Mouse (Mus musculus) gastrocnemius, adult 2 months (tissue): ENCODE results near the gene Wrb. TPM values are rescaled to one million over a fixed set of nuclear protein-coding genes. Genes with fewer than 3 reads are reported as not detected.
"Not testable (repeated sequence)": the region's sequence is repeated elsewhere in the genome, so short reads cannot be mapped to it uniquely, and the experiment has no call there.

Experiments used
- DNase-seq: peaks from one replicate; pipeline ENCODE4 v3.0.0; 2022
- H3K27ac ChIP-seq: fragments of 200-600 bp; 2 replicates; pipeline ENCODE4 v1.8.1; 2022; ENCODE audit warnings: mild to moderate bottlenecking
- H3K4me3 ChIP-seq: fragments of 200-600 bp; 2 replicates; pipeline ENCODE4 v1.8.1; 2022; ENCODE audit warnings: mild to moderate bottlenecking, moderate library complexity
- CTCF ChIP-seq: fragments of 200-600 bp; IDR thresholded peaks from 2 replicates; pipeline ENCODE4 v1.8.1; 2022; ENCODE audit warnings: antibody characterized with exemption, mild to moderate bottlenecking, moderate library complexity
- intact Hi-C: fragments of 180-260 bp; cut with DNase I; formaldehyde crosslinking; loops from one replicate; pipeline ENCODE4 v1.15.1; 2025
- long read RNA-seq, 2 experiments: library from polyadenylated mRNA; stranded (forward); transcript quantifications; one replicate each; pipeline ENCODE4 v2.0.0; 2021
- total RNA-seq, 2 experiments: library from RNA; stranded (reverse); gene quantifications; 2 replicates each; pipeline ENCODE4 v1.2.3; 2021

Gene Wrb
- total RNA-seq = 10 to 100 TPM in 1 of 2 experiments, 1 to 10 TPM in 1; 9.7 to 12.3 TPM
- long read RNA-seq, experiment 1, transcript Wrb-201 (5 exons, 2,495 nt) = major isoform, 39 of 42 reads
- long read RNA-seq, experiment 1, partial matches to known transcripts = 0 of 42 reads
- long read RNA-seq, experiment 1, other reads (novel, unspliced or antisense) = 3 of 42 reads
- long read RNA-seq, experiment 2, transcript Wrb-201 (5 exons, 2,495 nt) = major isoform, 17 of 22 reads
- long read RNA-seq, experiment 2, partial matches to known transcripts = 1 of 22 reads
- long read RNA-seq, experiment 2, other reads (novel, unspliced or antisense) = 4 of 22 reads

- peak; percentile 97 for TF ChIP-seq CTCF
- intact Hi-C loops = loop anchor here (2.0 kb wide), 1 partner anchor 60 kb away; no protein-coding TSS in a partner anchor
- H3K27ac ChIP-seq = peak within 1 kb of the TSS; percentile 72
Observed at GRCm38 (mm10) chr16:96145110-96145800, at the start of gene Wrb. TSS of gene Wrb (plus strand) at chr16:96145407.

GRCm38 (mm10) chr16:96095966-96096365, 49.2 kb upstream of the Wrb start:
- intact Hi-C loops = no loop called here
- TF ChIP-seq CTCF = no peak
- DNase-seq = no peak
- no peak overlapping the region for H3K4me3 ChIP-seq
- no peak overlapping the region for H3K27ac ChIP-seq

More at GRCm38 (mm10) chr16:96145110-96145800, at the start of gene Wrb:
- peak within 1 kb of the TSS; percentile 79 for H3K4me3 ChIP-seq
- DNase-seq = peak; percentile 100

- H3K4me3 ChIP-seq, H3K27ac ChIP-seq, intact Hi-C loops, DNase-seq: not testable (repeated sequence)
Observed at GRCm38 (mm10) chr16:96097811-96098210, 47.4 kb upstream of the Wrb start.

GRCm38 (mm10) chr16:96103036-96103435, 42.2 kb upstream of the Wrb start:
- H3K27ac ChIP-seq = no peak overlapping the region
- TF ChIP-seq CTCF = peak; percentile 63

GRCm38 (mm10) chr16:96109673-96110072, 35.5 kb upstream of the Wrb start:
- no peak for DNase-seq
- Histone ChIP-seq H3K4me3 (no peak overlapping the region), H3K27ac (no peak overlapping the region)
- intact Hi-C loops = no loop called here
- no peak for TF ChIP-seq CTCF

More at GRCm38 (mm10) chr16:96103036-96103435, 42.2 kb upstream of the Wrb start:
- intact Hi-C loops = no loop called here
- H3K4me3 ChIP-seq = no peak overlapping the region
- DNase-seq = no peak

- intact Hi-C loops = no loop called here
- DNase-seq = no peak
- no peak for TF ChIP-seq CTCF
Observed at GRCm38 (mm10) chr16:96110655-96111345, 34.4 kb upstream of the Wrb start.

GRCm38 (mm10) chr16:96112769-96113168, 32.4 kb upstream of the Wrb start:
- Histone ChIP-seq H3K27ac (no peak overlapping the region), H3K4me3 (no peak overlapping the region)
- TF ChIP-seq CTCF = no peak
- intact Hi-C loops = no loop called here
- DNase-seq = no peak

More at GRCm38 (mm10) chr16:96110655-96111345, 34.4 kb upstream of the Wrb start:
- H3K27ac ChIP-seq = no peak overlapping the region
- H3K4me3 ChIP-seq = no peak overlapping the region

- Histone ChIP-seq H3K4me3 (no peak overlapping the region), H3K27ac (no peak overlapping the region)
- TF ChIP-seq CTCF = peak; percentile 34; the same call in 1 of the 2 replicates
- no peak for DNase-seq
- intact Hi-C loops = no loop called here
Observed at GRCm38 (mm10) chr16:96114729-96115128, 30.5 kb upstream of the Wrb start.

GRCm38 (mm10) chr16:96120022-96120623, 25.1 kb upstream of the Wrb start:
- Histone ChIP-seq H3K27ac (peak overlapping the region; percentile 63; the same call in 1 of the 2 replicates), H3K4me3 (no peak overlapping the region)
- TF ChIP-seq CTCF = no peak
- no peak for DNase-seq
- intact Hi-C loops = no loop called here

GRCm38 (mm10) chr16:96126684-96127171, 18.5 kb upstream of the Wrb start:
- Histone ChIP-seq H3K4me3 (peak overlapping the region; percentile 96), H3K27ac (peak overlapping the region; percentile 93)
- intact Hi-C loops = loop anchor here (1.0 kb wide), 1 partner anchor 43 kb away; no protein-coding TSS in a partner anchor
- DNase-seq = no peak
- TF ChIP-seq CTCF = no peak

GRCm38 (mm10) chr16:96127288-96127656, 17.9 kb upstream of the Wrb start:
- peak overlapping the region; percentile 93 for H3K27ac ChIP-seq
- intact Hi-C loops = loop anchor here (1.0 kb wide), 1 partner anchor 44 kb away; no protein-coding TSS in a partner anchor
- peak overlapping the region; percentile 96 for H3K4me3 ChIP-seq
- no peak for TF ChIP-seq CTCF
- no peak for DNase-seq
